Mouse (Mus musculus) spleen, postnatal 10 days (tissue): Measurements from ENCODE around the gene Tshz2.

Source experiments
- DNase-seq, 2 experiments: peaks; one replicate each; pipeline ENCODE4 v3.0.0; 2021 to 2022; ENCODE audit warnings: low spot score in 2 of 2

The Tshz2 gene

DNA sequence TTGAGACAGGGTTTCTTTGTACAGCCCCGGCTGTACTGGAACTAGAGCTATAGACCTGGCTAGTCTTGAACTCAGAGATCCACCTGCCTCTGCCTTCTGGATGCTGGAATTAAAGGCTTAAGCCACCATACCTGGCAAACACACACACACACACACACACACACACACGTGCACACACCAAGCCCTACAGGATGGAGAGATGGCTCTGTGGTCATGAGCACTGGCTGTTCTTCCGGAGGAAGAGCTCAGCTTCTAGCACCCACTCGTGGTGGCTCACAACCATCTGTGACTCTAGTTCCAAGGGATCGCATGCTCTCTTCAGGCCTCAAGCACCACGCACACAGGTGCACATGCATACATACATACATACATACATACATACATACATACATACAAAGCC, 471.6 kb downstream of the Tshz2 start:
- no peak for DNase-seq

DNA sequence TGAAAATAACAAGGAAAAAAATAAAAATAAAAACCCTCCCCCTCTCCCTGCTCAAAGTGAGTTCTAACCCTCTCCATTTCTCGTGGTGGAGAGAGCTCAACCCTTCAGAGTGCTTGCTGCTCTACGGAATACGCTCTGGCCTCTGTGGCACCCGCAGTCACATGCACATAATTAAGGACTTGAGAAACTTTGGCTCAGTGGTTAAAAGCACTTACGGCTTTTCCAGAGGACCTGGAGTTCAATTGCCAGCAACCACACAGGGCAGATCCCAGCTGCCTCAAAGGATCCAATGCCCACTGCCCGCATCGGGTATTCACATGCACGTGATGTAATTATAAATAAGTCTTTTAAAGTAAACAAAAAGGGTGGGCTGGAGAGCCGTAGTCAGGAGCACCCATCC, 473.2 kb downstream of the Tshz2 start:
- DNase-seq = no peak

DNA sequence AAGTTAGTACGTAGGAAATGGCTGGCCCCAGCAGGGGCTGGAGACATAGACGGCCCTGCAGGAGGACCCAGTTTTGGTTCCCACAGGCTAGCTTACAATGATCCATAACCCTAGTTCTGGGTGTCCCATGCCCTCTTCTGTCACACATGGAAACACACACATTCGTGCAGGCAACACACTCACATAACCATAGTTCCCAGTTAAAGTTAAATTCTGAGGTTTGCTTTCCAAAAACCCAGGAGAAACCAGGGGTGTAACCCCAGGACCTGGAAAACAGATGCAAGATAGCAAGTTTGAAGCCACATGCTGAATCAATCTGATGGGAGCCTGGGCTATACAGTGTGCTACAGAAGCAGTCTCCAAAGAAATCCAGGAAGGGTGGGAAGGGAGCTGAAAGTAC, 475.0 kb downstream of the Tshz2 start:
- DNase-seq = no peak

DNA sequence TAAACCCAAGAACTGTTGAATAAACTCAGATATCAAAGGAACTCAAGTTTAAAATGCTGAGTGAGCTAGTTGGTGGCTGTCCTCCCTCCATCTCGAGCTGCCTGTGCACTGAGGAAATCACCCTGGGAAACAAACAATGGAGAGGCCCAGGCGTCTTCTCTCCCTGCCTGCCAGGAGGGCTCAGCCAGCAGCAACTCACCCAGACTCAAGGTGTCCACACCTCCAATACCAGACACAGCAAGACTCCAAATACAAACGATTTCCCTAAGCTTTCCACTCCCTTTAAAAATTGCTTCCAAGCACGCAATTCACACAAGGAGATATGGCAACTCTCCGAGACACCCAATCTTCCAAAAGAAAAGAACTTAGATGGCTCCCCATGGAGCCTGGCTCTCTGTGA, 476.7 kb downstream of the Tshz2 start:
- no peak for DNase-seq

DNA sequence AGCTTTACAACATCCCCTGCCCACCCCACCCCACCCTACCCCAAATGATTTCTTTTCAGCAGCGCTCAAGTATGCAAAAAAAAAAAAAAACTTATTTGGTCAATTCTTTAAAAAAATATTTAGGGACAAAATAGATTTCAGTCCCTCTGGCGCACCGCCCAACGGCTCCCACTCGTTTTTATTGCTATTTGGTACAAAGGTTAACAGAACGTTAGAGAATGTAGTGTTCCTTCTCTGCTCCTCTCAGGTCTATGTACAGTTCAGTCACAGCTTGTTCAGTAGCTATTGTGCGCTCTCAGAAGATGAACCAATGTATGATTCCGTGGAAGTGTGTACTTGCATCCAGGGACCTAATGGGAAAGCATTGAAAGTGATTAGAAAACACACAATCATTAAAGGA, 477.5 kb downstream of the Tshz2 start:
- DNase-seq = no peak

DNA sequence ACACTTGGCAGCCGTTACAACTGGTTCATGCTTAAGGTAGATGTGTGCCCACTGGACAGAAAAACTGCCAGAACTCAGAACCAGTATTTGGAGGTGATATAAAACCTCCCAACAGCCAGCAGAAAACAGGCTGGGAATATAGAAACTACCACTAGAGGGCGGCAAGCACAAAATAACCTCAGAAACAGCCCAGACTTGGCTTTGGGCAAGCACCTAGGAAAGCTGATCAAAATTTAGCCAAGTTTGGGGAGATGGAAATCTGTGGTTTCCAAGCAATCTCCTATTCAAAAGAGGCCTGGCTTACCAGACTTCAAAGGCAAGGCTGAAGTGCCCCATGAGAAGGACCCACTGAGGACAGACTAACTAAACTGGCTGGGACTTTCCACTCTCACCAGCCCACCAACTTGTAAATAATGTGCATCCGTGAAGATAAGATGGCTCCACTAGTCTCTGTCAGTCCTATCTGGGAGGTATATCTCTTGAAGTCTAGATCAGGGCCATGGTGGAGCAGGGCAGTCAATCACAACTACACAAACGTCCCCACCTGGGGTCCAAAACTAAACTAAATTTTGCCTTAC, 484.0 kb downstream of the Tshz2 start:
- DNase-seq = peak; percentile 49 to 71

DNA sequence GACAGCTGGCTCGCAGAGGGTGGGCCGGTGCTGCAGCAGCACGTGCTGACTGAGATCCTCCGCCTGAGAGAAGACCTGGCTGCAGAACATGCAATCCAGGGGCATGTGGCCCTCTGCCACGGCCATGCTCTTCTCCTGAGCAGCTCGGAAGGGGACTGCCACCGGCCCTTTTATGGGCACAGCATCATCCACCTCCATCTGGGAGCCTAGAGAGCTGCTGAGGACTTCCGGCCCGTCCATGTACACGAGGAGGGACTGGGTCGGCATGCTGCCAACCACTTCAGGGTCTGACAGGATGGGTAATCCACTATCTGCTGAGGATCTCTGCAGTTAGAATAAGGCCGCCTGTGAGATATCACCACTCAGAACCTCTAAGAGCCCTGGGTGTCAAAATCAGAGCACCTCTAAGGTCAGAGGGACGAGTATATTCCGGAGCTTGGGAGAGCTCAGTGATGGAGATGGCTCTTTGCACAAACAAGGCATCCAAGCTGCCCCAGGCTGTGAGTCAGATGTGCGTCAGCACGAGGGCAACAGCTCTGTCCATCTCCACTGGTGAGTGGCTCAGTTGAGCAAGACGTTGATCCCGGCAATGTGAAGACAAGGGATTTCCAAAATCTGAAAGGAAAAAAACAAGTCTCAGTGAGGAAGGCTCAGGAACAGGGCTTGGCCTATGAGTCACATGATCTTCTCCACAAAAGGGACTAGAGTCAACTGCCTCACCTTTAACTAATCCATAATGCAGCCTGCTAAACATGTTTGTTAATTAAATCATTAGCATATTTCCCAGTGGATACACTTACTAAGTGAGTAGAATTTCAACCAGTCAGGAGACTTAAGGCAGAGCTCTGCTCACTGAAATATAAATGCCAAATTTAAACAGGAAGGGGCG, 487.6 kb downstream of the Tshz2 start:
- no peak for DNase-seq
